Mouse (Mus musculus) megakaryocyte, embryonic 14.5 days (primary cell): Measurements from ENCODE around the gene Ltc4s. TPM values are rescaled to one million over a fixed set of nuclear protein-coding genes. Genes with fewer than 3 reads are reported as not detected.
A peak's percentile ranks its signal among the peaks of the same experiment; 100 is the strongest.

Source experiments
- H3K27me3 ChIP-seq: replicated peaks from 2 replicates; pipeline ENCODE3; 2012; ENCODE audit warnings: inconsistent platforms
- H3K36me3 ChIP-seq: replicated peaks from 2 replicates; pipeline ENCODE3; 2012; ENCODE audit warnings: low read length, inconsistent platforms, mixed read lengths
- H3K4me1 ChIP-seq: 2 replicates; pipeline ENCODE4 v1.6.1; 2012; ENCODE audit warnings: inconsistent platforms
- H3K4me3 ChIP-seq: replicated peaks from 2 replicates; pipeline ENCODE3; 2012; ENCODE audit warnings: moderate library complexity, mild to moderate bottlenecking, inconsistent platforms
- H3K9me3 ChIP-seq: 2 replicates; pipeline ENCODE4 v1.6.1; 2012; ENCODE audit warnings: inconsistent platforms
- FLI1 ChIP-seq: IDR thresholded peaks from 2 replicates; pipeline ENCODE4 v1.6.1; 2012; ENCODE audit warnings: low read length, inconsistent platforms, mixed read lengths
- GATA1 ChIP-seq: IDR thresholded peaks from 3 replicates; pipeline ENCODE4 v1.6.1; 2012; ENCODE audit warnings: mixed read lengths, low read length, inconsistent platforms, borderline replicate concordance
- polyA plus RNA-seq: library from polyadenylated mRNA; stranded (reverse); fragments of >175 nt; gene quantifications from 2 replicates; pipeline ENCODE4 v1.2.3, GENCODE M21; 2012; ENCODE audit warnings: low replicate concordance; ENCODE audit not compliant: insufficient read depth

The Ltc4s gene
- 10.5 and 22.9 TPM in 2 replicates for polyA plus RNA-seq

GRCm38 (mm10) chr11:50238324-50238723, at the start of gene Ltc4s:
Gene Ltc4s (minus strand): TSS chr11:50238616.
- H3K27me3 ChIP-seq: peaks cover 4% of the 10 kb centered on the region
- H3K4me1 ChIP-seq: peaks cover 67% of the 10 kb centered on the region
- H3K9me3 ChIP-seq: no peaks in the 10 kb centered on the region
- TF ChIP-seq GATA1: no peak
- no peak for TF ChIP-seq FLI1
- peaks cover 25% of the 10 kb centered on the region for H3K36me3 ChIP-seq
- peak within 1 kb of the TSS; percentile 95 for H3K4me3 ChIP-seq

GRCm38 (mm10) chr11:50286428-50286827, 48.0 kb upstream of the Ltc4s start:
- Histone ChIP-seq H3K27me3 (no peaks in the 10 kb centered on the region), H3K4me3 (peak overlapping the region; percentile 59), H3K36me3 (peaks cover 66% of the 10 kb centered on the region), H3K9me3 (peaks cover 7% of the 10 kb centered on the region; the same call in 1 of the 2 replicates), H3K4me1 (peaks cover 73% of the 10 kb centered on the region)
- no peak for TF ChIP-seq FLI1
- no peak for TF ChIP-seq GATA1

DNA sequence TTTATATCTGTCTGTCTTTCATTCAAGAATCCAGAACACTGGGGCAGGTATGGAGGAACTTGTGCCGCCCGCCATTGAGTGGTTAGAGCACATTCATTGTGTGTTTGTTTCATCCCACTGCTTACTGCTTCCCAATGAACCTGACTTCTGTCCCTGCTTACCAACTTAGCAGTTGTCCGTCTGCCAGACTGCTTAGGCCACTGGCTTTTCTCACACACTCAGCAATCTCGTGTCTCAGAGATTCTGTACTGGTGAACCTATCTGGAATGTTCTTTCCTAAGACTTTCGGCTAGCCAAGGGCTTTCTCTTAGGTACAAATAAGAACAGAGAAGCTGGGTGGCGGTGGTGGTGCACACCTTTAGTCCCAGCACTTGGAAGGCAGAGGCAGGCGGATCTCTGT, 47.3 kb upstream of the Ltc4s start:
- Histone ChIP-seq H3K4me3 (no peak overlapping the region), H3K4me1 (peaks cover 81% of the 10 kb centered on the region), H3K27me3 (no peaks in the 10 kb centered on the region), H3K9me3 (peaks cover 7% of the 10 kb centered on the region; the same call in 1 of the 2 replicates), H3K36me3 (peaks cover 73% of the 10 kb centered on the region)
- TF ChIP-seq FLI1 (no peak), GATA1 (no peak)

DNA sequence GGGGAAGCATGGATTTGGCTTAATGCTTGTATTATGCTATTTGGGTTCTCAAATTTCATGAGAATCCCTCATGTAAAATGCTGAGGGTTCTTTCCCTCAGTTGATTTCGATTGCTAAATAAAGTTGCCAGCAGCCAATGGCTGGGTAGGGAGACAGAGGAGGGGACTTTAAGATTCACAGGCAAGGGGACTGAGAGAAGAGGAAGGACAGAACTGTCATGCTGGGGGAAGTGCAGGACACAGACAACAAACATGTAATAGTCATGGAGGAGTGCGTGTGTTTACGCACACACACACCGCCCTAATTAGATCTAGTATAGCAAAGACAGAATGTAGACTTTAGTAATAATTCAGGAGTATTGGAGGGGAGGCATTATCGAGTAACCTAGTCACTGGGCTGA, 46.8 kb upstream of the Ltc4s start:
- TF ChIP-seq GATA1 (no peak), FLI1 (no peak)
- Histone ChIP-seq H3K4me3 (no peak overlapping the region), H3K4me1 (peaks cover 81% of the 10 kb centered on the region), H3K36me3 (peaks cover 73% of the 10 kb centered on the region), H3K27me3 (no peaks in the 10 kb centered on the region), H3K9me3 (peaks cover 7% of the 10 kb centered on the region; the same call in 1 of the 2 replicates)

- H3K9me3 ChIP-seq: no peaks in the 10 kb centered on the region
- peaks cover 81% of the 10 kb centered on the region for H3K4me1 ChIP-seq
- H3K27me3 ChIP-seq: no peaks in the 10 kb centered on the region
- TF ChIP-seq GATA1 (no peak), FLI1 (no peak)
- H3K36me3 ChIP-seq: peaks cover 51% of the 10 kb centered on the region
- H3K4me3 ChIP-seq: peak overlapping the region; percentile 33
Measured at GRCm38 (mm10) chr11:50280053-50280452, 41.6 kb upstream of the Ltc4s start.

GRCm38 (mm10) chr11:50279005-50279404, 40.6 kb upstream of the Ltc4s start:
- Histone ChIP-seq H3K36me3 (peaks cover 47% of the 10 kb centered on the region), H3K4me3 (no peak overlapping the region)

DNA sequence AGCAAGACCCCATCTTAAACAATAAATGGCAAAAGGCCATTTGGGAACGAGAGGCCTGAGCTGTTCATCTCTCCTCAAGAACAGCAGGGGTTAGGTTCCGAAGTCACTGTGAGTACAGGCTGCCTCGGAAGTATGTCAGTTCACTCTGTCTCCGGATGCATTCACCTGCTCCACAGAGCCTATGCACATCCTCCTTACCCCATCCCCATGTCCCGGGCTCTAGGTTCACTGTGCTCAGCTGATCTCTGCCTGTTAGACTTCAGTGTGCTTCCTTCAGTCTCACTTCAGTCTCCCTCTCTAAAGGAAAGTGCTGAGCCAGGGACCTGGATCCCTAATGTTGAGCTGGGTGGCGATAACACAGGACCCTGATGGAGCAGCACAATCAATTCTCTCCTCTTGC, 39.3 kb upstream of the Ltc4s start:
- Histone ChIP-seq H3K4me3 (peak overlapping the region; percentile 28), H3K9me3 (no peaks in the 10 kb centered on the region), H3K27me3 (no peaks in the 10 kb centered on the region), H3K36me3 (peaks cover 45% of the 10 kb centered on the region), H3K4me1 (peaks cover 91% of the 10 kb centered on the region)
- TF ChIP-seq FLI1: no peak
- TF ChIP-seq GATA1: no peak

More at GRCm38 (mm10) chr11:50279005-50279404, 40.6 kb upstream of the Ltc4s start:
- TF ChIP-seq GATA1 (no peak), FLI1 (no peak)
- H3K27me3 ChIP-seq: no peaks in the 10 kb centered on the region
- peaks cover 87% of the 10 kb centered on the region for H3K4me1 ChIP-seq
- no peaks in the 10 kb centered on the region for H3K9me3 ChIP-seq

DNA sequence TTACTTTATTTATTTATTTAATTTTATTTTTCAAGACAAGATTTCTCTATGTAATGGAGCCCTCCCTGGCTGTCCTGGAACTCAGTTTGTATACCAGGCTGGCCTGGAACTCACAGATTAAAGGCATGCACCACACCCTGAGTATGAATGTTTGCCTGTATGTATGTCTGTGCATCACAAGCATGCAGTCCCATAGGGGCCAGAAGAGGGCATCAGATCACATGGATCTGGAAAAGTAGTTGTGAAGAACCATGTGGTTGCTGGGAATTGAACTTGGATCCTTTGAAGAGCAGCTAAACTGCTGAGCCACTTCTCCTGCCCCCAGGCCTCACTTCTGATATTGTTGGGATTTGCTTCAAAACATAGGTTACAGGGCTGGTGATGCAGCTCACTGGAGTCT, 38.6 kb upstream of the Ltc4s start:
- H3K27me3 ChIP-seq: no peaks in the 10 kb centered on the region
- no peak for TF ChIP-seq GATA1
- no peak for TF ChIP-seq FLI1
- peaks cover 96% of the 10 kb centered on the region for H3K4me1 ChIP-seq
- H3K4me3 ChIP-seq: no peak overlapping the region
- H3K36me3 ChIP-seq: peaks cover 46% of the 10 kb centered on the region
- no peaks in the 10 kb centered on the region for H3K9me3 ChIP-seq

- H3K4me1 ChIP-seq: peaks cover 100% of the 10 kb centered on the region
- no peaks in the 10 kb centered on the region for H3K27me3 ChIP-seq
- peaks cover 50% of the 10 kb centered on the region for H3K36me3 ChIP-seq
- peak overlapping the region; percentile 86 for H3K4me3 ChIP-seq
- no peak for TF ChIP-seq GATA1
- no peak for TF ChIP-seq FLI1
- peaks cover 3% of the 10 kb centered on the region; the same call in 1 of the 2 replicates for H3K9me3 ChIP-seq
Measured at GRCm38 (mm10) chr11:50275568-50276151, 37.2 kb upstream of the Ltc4s start.

DNA sequence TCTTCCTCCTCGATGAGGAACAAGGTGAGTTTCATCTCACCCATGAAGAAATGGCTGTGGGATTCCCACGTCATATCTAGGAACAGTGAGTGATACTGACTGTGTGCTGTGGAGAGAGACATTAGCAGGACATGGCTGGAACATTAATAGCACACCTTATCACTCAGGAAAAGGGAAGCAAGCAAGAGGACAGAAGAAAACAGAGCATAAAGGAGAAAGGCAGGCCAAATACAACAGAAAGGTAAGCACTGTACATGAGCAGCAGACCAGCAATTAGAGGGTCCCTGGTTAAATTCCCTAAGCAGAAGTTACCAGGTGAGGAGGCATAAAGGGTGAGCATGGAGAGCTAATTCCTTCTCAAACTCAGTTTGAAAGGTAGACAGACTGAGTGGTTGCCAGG, 36.7 kb upstream of the Ltc4s start:
- no peaks in the 10 kb centered on the region for H3K27me3 ChIP-seq
- H3K9me3 ChIP-seq: peaks cover 3% of the 10 kb centered on the region; the same call in 1 of the 2 replicates
- H3K36me3 ChIP-seq: peaks cover 53% of the 10 kb centered on the region
- peaks cover 100% of the 10 kb centered on the region for H3K4me1 ChIP-seq
- no peak for TF ChIP-seq FLI1
- TF ChIP-seq GATA1: no peak
- peak overlapping the region; percentile 86 for H3K4me3 ChIP-seq
